Mouse (Mus musculus) myocyte (in vitro differentiated cells): Measurements from ENCODE around the gene Atg10. TPM values are rescaled to one million over a fixed set of nuclear protein-coding genes. Genes with fewer than 3 reads are reported as not detected.

Experiments used
- H3K27me3 ChIP-seq: one replicate; pipeline ENCODE4 v1.6.1; 2011; ENCODE audit not compliant: control insufficient read depth, insufficient read depth, insufficient read length
- H3K36me3 ChIP-seq: one replicate; pipeline ENCODE4 v1.6.1; 2011; ENCODE audit not compliant: control insufficient read depth, insufficient read depth
- H3K4me2 ChIP-seq: one replicate; pipeline ENCODE4 v1.6.1; 2011; ENCODE audit warnings: low read depth, control low read depth
- H3K4me3 ChIP-seq: one replicate; pipeline ENCODE4 v1.5.1; 2011; ENCODE audit warnings: mild to moderate bottlenecking, control low read depth, moderate library complexity
- H3K79me2 ChIP-seq: one replicate; pipeline ENCODE4 v1.6.1; 2011; ENCODE audit not compliant: control insufficient read depth, insufficient read depth
- H3ac ChIP-seq: one replicate; pipeline ENCODE4 v1.6.1; 2011; ENCODE audit not compliant: control insufficient read depth, insufficient read length
- MYOG ChIP-seq, 3 experiments: IDR thresholded peaks; one replicate each; pipeline ENCODE4 v1.6.1; 2011; ENCODE audit warnings: control low read depth in 2 of 3, low read depth in 2 of 3, mild to moderate bottlenecking in 2 of 3; ENCODE audit not compliant: insufficient read length in 2 of 3, control insufficient read depth in 1 of 3, insufficient read depth in 1 of 3
- POLR2A ChIP-seq: IDR thresholded peaks from one replicate; pipeline ENCODE4 v1.6.1; 2011; ENCODE audit warnings: low read depth, mild to moderate bottlenecking, control low read depth, moderate library complexity; ENCODE audit not compliant: insufficient read length
- POLR2AphosphoS2 ChIP-seq: IDR thresholded peaks from one replicate; pipeline ENCODE4 v1.6.1; 2011; ENCODE audit warnings: low read depth, control low read depth; ENCODE audit not compliant: insufficient read length
- REST ChIP-seq: IDR thresholded peaks from one replicate; pipeline ENCODE4 v1.6.1; 2011; ENCODE audit warnings: mild to moderate bottlenecking, control low read depth, moderate library complexity; ENCODE audit not compliant: insufficient read depth, insufficient read length
- polyA plus RNA-seq: library from polyadenylated mRNA; unstranded; fragments of >200 nt; fragmentation: generic; extraction: Trizol; gene quantifications from one replicate; pipeline ENCODE4 v1.2.1, GENCODE M21; 2012; ENCODE audit warnings: missing spikeins

Atg10 gene
- polyA plus RNA-seq, 1 experiment: 5.9 TPM

GRCm38 (mm10) chr13:90885856-90886532 lies 337.8 kb downstream of the Atg10 start:
- Histone ChIP-seq H3K27me3 (no peaks in the 10 kb centered on the region), H3K79me2 (no peaks in the 10 kb centered on the region), H3ac (no peak overlapping the region), H3K4me2 (peak overlapping the region; percentile 86), H3K4me3 (no peak overlapping the region), H3K36me3 (no peaks in the 10 kb centered on the region)
- no peak for TF ChIP-seq POLR2AphosphoS2
- no peak for TF ChIP-seq POLR2A
- TF ChIP-seq MYOG (IDR thresholded peaks at IDR 0.05; ENCODE audit: control insufficient read depth in 1 of 3, insufficient read depth in 1 of 3, insufficient read length in 2 of 3, low read depth in 2 of 3): no peak
- TF ChIP-seq REST: no peak

Other genes with a start within 250 kb of the Atg10 start
- 52.1 TPM for gene Ssbp2, start 236.3 kb upstream of the Atg10 start, polyA plus RNA-seq